Mouse (Mus musculus): ENCODE results near the gene Cib4. TPM values are rescaled to one million over a fixed set of nuclear protein-coding genes. Genes with fewer than 3 reads are reported as not detected.

The Cib4 gene
- polyA plus RNA-seq, 1 experiment from 2014 or later, result not detected

GRCm38 (mm10) chr5:30589069-30589468 is 43.4 kb upstream of the Cib4 start:
- Histone ChIP-seq H3K4me1 (ENCODE audit: control insufficient read depth, insufficient read depth, low read length) (peaks cover 29% of the 10 kb centered on the region), H3K4me2 (ENCODE audit: low read depth, low read length) (peak overlapping the region; percentile 90), H3K9ac (ENCODE audit: low read length) (peak overlapping the region; percentile 70), H3K27ac (ENCODE audit: low read length) (no peak overlapping the region), H3K36me3 (ENCODE audit: control insufficient read depth, insufficient read depth, low read length) (no peaks in the 10 kb centered on the region), H3K4me3 (replicated peaks; ENCODE audit: low read length) (peak overlapping the region; percentile 58), H3K27me3 (ENCODE audit: control insufficient read depth, insufficient read depth, low read length) (peaks cover 20% of the 10 kb centered on the region), H3K9me3 (replicated peaks; ENCODE audit: control insufficient read depth, low read length) (no peaks in the 10 kb centered on the region)
- ATAC-seq (ENCODE audit: insufficient read depth, low FRiP score), result no peak
- WGBS, result 46% methylated on average over 4 of the region's 4 CpGs

- 1% methylated on average over 69 of the region's 70 CpGs for whole genome bisulfite sequencing
- Histone ChIP-seq H3K4me3 (replicated peaks; ENCODE audit: low read length) (peak overlapping the region; percentile 58), H3K9ac (ENCODE audit: low read length) (peak overlapping the region; percentile 70), H3K27ac (ENCODE audit: low read length) (peak overlapping the region; percentile 27; the same call in 1 of the 2 replicates), H3K4me1 (ENCODE audit: control insufficient read depth, insufficient read depth, low read length) (peaks cover 23% of the 10 kb centered on the region), H3K27me3 (ENCODE audit: control insufficient read depth, insufficient read depth, low read length) (peaks cover 20% of the 10 kb centered on the region), H3K4me2 (ENCODE audit: low read depth, low read length) (peak overlapping the region; percentile 90), H3K9me3 (replicated peaks; ENCODE audit: control insufficient read depth, low read length) (no peaks in the 10 kb centered on the region), H3K36me3 (ENCODE audit: control insufficient read depth, insufficient read depth, low read length) (no peaks in the 10 kb centered on the region)
- ATAC-seq (ENCODE audit: insufficient read depth, low FRiP score), result peak; percentile 38
Measured at GRCm38 (mm10) chr5:30588301-30588968, 42.8 kb upstream of the Cib4 start.

- Histone ChIP-seq H3K9ac (ENCODE audit: low read length) (peak within 1 kb of the TSS; percentile 70), H3K4me3 (replicated peaks; ENCODE audit: low read length) (peak within 1 kb of the TSS; percentile 58), H3K4me1 (ENCODE audit: control insufficient read depth, insufficient read depth, low read length) (peaks cover 20% of the 10 kb centered on the region; the same call in 1 of the 2 replicates), H3K36me3 (ENCODE audit: control insufficient read depth, insufficient read depth, low read length) (no peaks in the 10 kb centered on the region), H3K27me3 (ENCODE audit: control insufficient read depth, insufficient read depth, low read length) (peaks cover 20% of the 10 kb centered on the region), H3K4me2 (ENCODE audit: low read depth, low read length) (peak within 1 kb of the TSS; percentile 90), H3K27ac (ENCODE audit: low read length) (peak within 1 kb of the TSS; percentile 52; the same call in 1 of the 2 replicates), H3K9me3 (replicated peaks; ENCODE audit: control insufficient read depth, low read length) (no peaks in the 10 kb centered on the region)
- 1% methylated on average over 41 of the region's 54 CpGs for WGBS
- ATAC-seq (ENCODE audit: insufficient read depth, low FRiP score), result peak; percentile 84
Measured at GRCm38 (mm10) chr5:30587681-30588300, 42.2 kb upstream of the Cib4 start, which contains the start of gene Kcnk3. Gene Kcnk3 (plus strand): TSS chr5:30588170.

GRCm38 (mm10) chr5:30587101-30587500 is 41.5 kb upstream of the Cib4 start:
- WGBS, result 23% methylated on average over 2 of the region's 2 CpGs
- H3K9me3 ChIP-seq (replicated peaks; ENCODE audit: control insufficient read depth, low read length), result no peaks in the 10 kb centered on the region
- H3K4me2 ChIP-seq (ENCODE audit: low read depth, low read length), result peak overlapping the region; percentile 90; the same call in 1 of the 2 replicates
- H3K27ac ChIP-seq (ENCODE audit: low read length), result peak overlapping the region; percentile 52; the same call in 1 of the 2 replicates
- H3K9ac ChIP-seq (ENCODE audit: low read length), result peak overlapping the region; percentile 35; the same call in 1 of the 2 replicates
- H3K27me3 ChIP-seq (ENCODE audit: control insufficient read depth, insufficient read depth, low read length), result peaks cover 20% of the 10 kb centered on the region
- 0 out of 2 replicates have a peak, but pooled peaks have one; percentile 4 for ATAC-seq (ENCODE audit: insufficient read depth, low FRiP score)
- H3K4me3 ChIP-seq (replicated peaks; ENCODE audit: low read length), result no peak overlapping the region
- no peaks in the 10 kb centered on the region for H3K36me3 ChIP-seq (ENCODE audit: control insufficient read depth, insufficient read depth, low read length)
- H3K4me1 ChIP-seq (ENCODE audit: control insufficient read depth, insufficient read depth, low read length), result peaks cover 20% of the 10 kb centered on the region; the same call in 1 of the 2 replicates

- H3K27ac ChIP-seq (ENCODE audit: low read length), result no peak overlapping the region
- no peaks in the 10 kb centered on the region for H3K9me3 ChIP-seq (replicated peaks; ENCODE audit: control insufficient read depth, low read length)
- 71% methylated on average over 3 of the region's 3 CpGs for WGBS
Measured at GRCm38 (mm10) chr5:30586616-30587015, 41.0 kb upstream of the Cib4 start.

GRCm38 (mm10) chr5:30582017-30582416 is 36.4 kb upstream of the Cib4 start:
- no peaks in the 10 kb centered on the region; the same call in 1 of the 2 replicates for H3K27me3 ChIP-seq (ENCODE audit: control insufficient read depth, insufficient read depth, low read length)
- no peaks in the 10 kb centered on the region for H3K36me3 ChIP-seq (ENCODE audit: control insufficient read depth, insufficient read depth, low read length)
- H3K4me1 ChIP-seq (ENCODE audit: control insufficient read depth, insufficient read depth, low read length), result peaks cover 3% of the 10 kb centered on the region; the same call in 1 of the 2 replicates
- 81% methylated on average over 5 of the region's 5 CpGs for WGBS
- H3K4me2 ChIP-seq (ENCODE audit: low read depth, low read length), result no peak overlapping the region
- no peak for ATAC-seq (ENCODE audit: insufficient read depth, low FRiP score)
- H3K27ac ChIP-seq (ENCODE audit: low read length), result no peak overlapping the region
- no peak overlapping the region for H3K4me3 ChIP-seq (replicated peaks; ENCODE audit: low read length)
- H3K9ac ChIP-seq (ENCODE audit: low read length), result no peak overlapping the region
- no peaks in the 10 kb centered on the region for H3K9me3 ChIP-seq (replicated peaks; ENCODE audit: control insufficient read depth, low read length)

More at GRCm38 (mm10) chr5:30586616-30587015, 41.0 kb upstream of the Cib4 start:
- ATAC-seq (ENCODE audit: insufficient read depth, low FRiP score), result no peak
- H3K9ac ChIP-seq (ENCODE audit: low read length), result no peak overlapping the region
- H3K4me1 ChIP-seq (ENCODE audit: control insufficient read depth, insufficient read depth, low read length), result peaks cover 20% of the 10 kb centered on the region; the same call in 1 of the 2 replicates
- H3K4me3 ChIP-seq (replicated peaks; ENCODE audit: low read length), result no peak overlapping the region
- H3K36me3 ChIP-seq (ENCODE audit: control insufficient read depth, insufficient read depth, low read length), result no peaks in the 10 kb centered on the region
- H3K4me2 ChIP-seq (ENCODE audit: low read depth, low read length), result no peak overlapping the region
- peaks cover 20% of the 10 kb centered on the region for H3K27me3 ChIP-seq (ENCODE audit: control insufficient read depth, insufficient read depth, low read length)

- Histone ChIP-seq H3K9ac (ENCODE audit: low read length) (no peak overlapping the region), H3K36me3 (ENCODE audit: control insufficient read depth, insufficient read depth, low read length) (no peaks in the 10 kb centered on the region), H3K4me2 (ENCODE audit: low read depth, low read length) (no peak overlapping the region), H3K27ac (ENCODE audit: low read length) (no peak overlapping the region), H3K9me3 (replicated peaks; ENCODE audit: control insufficient read depth, low read length) (no peaks in the 10 kb centered on the region), H3K4me3 (replicated peaks; ENCODE audit: low read length) (no peak overlapping the region), H3K27me3 (ENCODE audit: control insufficient read depth, insufficient read depth, low read length) (no peaks in the 10 kb centered on the region), H3K4me1 (ENCODE audit: control insufficient read depth, insufficient read depth, low read length) (peaks cover 2% of the 10 kb centered on the region; the same call in 1 of the 2 replicates)
- WGBS, result 74% methylated on average over 6 of the region's 6 CpGs
- no peak; the same call in 1 of the 2 replicates for ATAC-seq (ENCODE audit: insufficient read depth, low FRiP score)
Measured at GRCm38 (mm10) chr5:30580725-30581124, 35.1 kb upstream of the Cib4 start.

- no peak overlapping the region for H3K27ac ChIP-seq (ENCODE audit: low read length)
- no peak for ATAC-seq (ENCODE audit: insufficient read depth, low FRiP score)
- H3K27me3 ChIP-seq (ENCODE audit: control insufficient read depth, insufficient read depth, low read length), result no peaks in the 10 kb centered on the region
- H3K9ac ChIP-seq (ENCODE audit: low read length), result no peak overlapping the region
- 68% methylated on average over 6 of the region's 6 CpGs for WGBS
- H3K4me1 ChIP-seq (ENCODE audit: control insufficient read depth, insufficient read depth, low read length), result peaks cover 2% of the 10 kb centered on the region; the same call in 1 of the 2 replicates
- no peak overlapping the region for H3K4me3 ChIP-seq (replicated peaks; ENCODE audit: low read length)
- H3K4me2 ChIP-seq (ENCODE audit: low read depth, low read length), result no peak overlapping the region
- H3K36me3 ChIP-seq (ENCODE audit: control insufficient read depth, insufficient read depth, low read length), result no peaks in the 10 kb centered on the region
- no peaks in the 10 kb centered on the region for H3K9me3 ChIP-seq (replicated peaks; ENCODE audit: control insufficient read depth, low read length)
Measured at GRCm38 (mm10) chr5:30578445-30579080, 32.9 kb upstream of the Cib4 start.

All from stomach, embryonic 16.5 days (tissue).